Mouse (Mus musculus) forebrain, embryonic 14.5 days (tissue): ENCODE data around the gene Bach1. TPM values are rescaled to one million over a fixed set of nuclear protein-coding genes. Genes with fewer than 3 reads are reported as not detected.
"Not testable (repeated sequence)": the region's sequence is repeated elsewhere in the genome, so short reads cannot be mapped to it uniquely, and the experiment has no call there.

Experiments
- ATAC-seq: fragments of 200-750 bp; cut with Nextera tagmentation; 2 replicates; pipeline ENCODE4 v1.8.0; 2017; ENCODE audit warnings: mild to moderate bottlenecking, moderate library complexity
- DNase-seq: peaks from one replicate; pipeline ENCODE4 v3.0.0-alpha.2; 2015; ENCODE audit warnings: low spot score
- H3K27ac ChIP-seq: fragments of 300-500 bp; sonication (generic); 2 replicates; pipeline ENCODE4 v1.5.1; 2014; ENCODE audit warnings: low read depth, mild to moderate bottlenecking, control low read depth, low read length, moderate library complexity
- H3K27me3 ChIP-seq: fragments of 300-500 bp; sonication (generic); replicated peaks from 2 replicates; pipeline ENCODE4 v1.6.1; 2014; ENCODE audit warnings: low read length, control low read depth, mixed read lengths; ENCODE audit not compliant: control insufficient read depth, insufficient read depth
- H3K36me3 ChIP-seq: fragments of 300-500 bp; sonication (generic); 2 replicates; pipeline ENCODE4 v1.6.1; 2014; ENCODE audit warnings: low read length, control low read depth; ENCODE audit not compliant: control insufficient read depth, insufficient read depth
- H3K4me1 ChIP-seq: fragments of 300-500 bp; sonication (generic); 2 replicates; pipeline ENCODE4 v1.6.1; 2014; ENCODE audit warnings: antibody characterized with exemption, low read length, control low read depth; ENCODE audit not compliant: control insufficient read depth, insufficient read depth
- H3K4me2 ChIP-seq: fragments of 300-500 bp; sonication (generic); 2 replicates; pipeline ENCODE4 v1.6.1; 2014; ENCODE audit warnings: mild to moderate bottlenecking, control low read depth, low read length
- H3K4me3 ChIP-seq: fragments of 300-500 bp; sonication (generic); 2 replicates; pipeline ENCODE4 v1.5.1; 2014; ENCODE audit warnings: low read depth, low read length, control low read depth
- H3K9ac ChIP-seq: fragments of 300-500 bp; sonication (generic); 2 replicates; pipeline ENCODE4 v1.6.1; 2014; ENCODE audit warnings: mild to moderate bottlenecking, low read length, control low read depth, moderate library complexity
- H3K9me3 ChIP-seq: fragments of 300-500 bp; sonication (generic); replicated peaks from 2 replicates; pipeline ENCODE4 v1.6.1; 2016; ENCODE audit warnings: low read length, control low read depth, mixed read lengths; ENCODE audit not compliant: control insufficient read depth
- WGBS: fragments of 180-500 bp; shearing (Covaris S2); extraction: QIAGEN DNeasy Blood & Tissue Kit; methylation state at CpG from one replicate; pipeline ENCODE4 v1.1.7; 2014; 5-methylcytosine and 5-hydroxymethylcytosine counted together
- polyA plus RNA-seq: library from polyadenylated mRNA; unstranded; fragments of >200 nt; fragmentation: Nextera tagmentation; extraction: Ambion mirVana; gene quantifications from 2 replicates; pipeline ENCODE4 v1.2.1, GENCODE M21; 2014

Bach1 gene
- polyA plus RNA-seq, 1 experiment from 2014 or later, result 17.2 TPM

- 83% methylated on average over 12 of the region's 12 CpGs for WGBS
- H3K36me3 ChIP-seq, result no peaks in the 10 kb centered on the region
Measured at GRCm38 (mm10) chr16:87671336-87671735, 27.4 kb upstream of the Bach1 start.

GRCm38 (mm10) chr16:87673155-87673554, 25.6 kb upstream of the Bach1 start:
- ATAC-seq (no peak), DNase-seq (no peak)
- Histone ChIP-seq H3K27me3 (no peaks in the 10 kb centered on the region), H3K36me3 (no peaks in the 10 kb centered on the region), H3K27ac (no peak overlapping the region), H3K4me3 (no peak overlapping the region), H3K9ac (no peak overlapping the region), H3K4me1 (no peaks in the 10 kb centered on the region), H3K4me2 (no peak overlapping the region), H3K9me3 (no peaks in the 10 kb centered on the region)
- WGBS, result 90% methylated on average over 7 of the region's 7 CpGs

More at GRCm38 (mm10) chr16:87671336-87671735, 27.4 kb upstream of the Bach1 start:
- no peak overlapping the region for H3K4me2 ChIP-seq
- no peak overlapping the region for H3K4me3 ChIP-seq
- no peaks in the 10 kb centered on the region for H3K9me3 ChIP-seq
- no peak overlapping the region for H3K9ac ChIP-seq
- no peaks in the 10 kb centered on the region for H3K4me1 ChIP-seq
- DNase-seq (no peak), ATAC-seq (no peak)
- no peak overlapping the region for H3K27ac ChIP-seq
- no peaks in the 10 kb centered on the region for H3K27me3 ChIP-seq

- H3K27ac ChIP-seq, result no peak overlapping the region
- no peak for DNase-seq
- no peaks in the 10 kb centered on the region for H3K4me1 ChIP-seq
- WGBS, result 82% methylated on average over 10 of the region's 10 CpGs
- no peak overlapping the region for H3K4me2 ChIP-seq
- no peaks in the 10 kb centered on the region for H3K36me3 ChIP-seq
- ATAC-seq, result no peak
- no peak overlapping the region for H3K9ac ChIP-seq
- no peaks in the 10 kb centered on the region for H3K9me3 ChIP-seq
- H3K27me3 ChIP-seq, result no peaks in the 10 kb centered on the region
- H3K4me3 ChIP-seq, result no peak overlapping the region
Measured at GRCm38 (mm10) chr16:87676182-87676581, 22.6 kb upstream of the Bach1 start.

- Histone ChIP-seq H3K4me1 (no peaks in the 10 kb centered on the region), H3K27me3 (no peaks in the 10 kb centered on the region), H3K4me2 (no peak overlapping the region), H3K27ac (no peak overlapping the region), H3K4me3 (no peak overlapping the region), H3K9ac (no peak overlapping the region), H3K9me3 (no peaks in the 10 kb centered on the region), H3K36me3 (no peaks in the 10 kb centered on the region)
- WGBS, result 73% methylated on average over 11 of the region's 11 CpGs
- DNase-seq, result no peak
- no peak for ATAC-seq
Measured at GRCm38 (mm10) chr16:87678667-87679066, 20.1 kb upstream of the Bach1 start.

GRCm38 (mm10) chr16:87680912-87681634, 17.7 kb upstream of the Bach1 start:
- H3K9me3 ChIP-seq, result no peaks in the 10 kb centered on the region
- H3K27me3 ChIP-seq, result no peaks in the 10 kb centered on the region
- no peak overlapping the region for H3K4me2 ChIP-seq
- DNase-seq, result no peak
- ATAC-seq, result no peak
- H3K27ac ChIP-seq, result no peak overlapping the region
- H3K4me1 ChIP-seq, result no peaks in the 10 kb centered on the region
- 92% methylated on average over 9 of the region's 9 CpGs for WGBS
- H3K36me3 ChIP-seq, result no peaks in the 10 kb centered on the region
- no peak overlapping the region for H3K4me3 ChIP-seq
- H3K9ac ChIP-seq, result no peak overlapping the region

GRCm38 (mm10) chr16:87681848-87682247, 16.9 kb upstream of the Bach1 start:
- Histone ChIP-seq H3K9ac (no peak overlapping the region), H3K9me3 (no peaks in the 10 kb centered on the region), H3K36me3 (no peaks in the 10 kb centered on the region), H3K4me2 (no peak overlapping the region), H3K27me3 (no peaks in the 10 kb centered on the region), H3K27ac (no peak overlapping the region), H3K4me3 (no peak overlapping the region), H3K4me1 (no peaks in the 10 kb centered on the region)
- ATAC-seq, result no peak
- DNase-seq, result no peak
- WGBS, result 63% methylated on average over 3 of the region's 3 CpGs

- Histone ChIP-seq H3K27me3 (no peaks in the 10 kb centered on the region), H3K27ac (no peak overlapping the region), H3K9me3 (no peaks in the 10 kb centered on the region), H3K9ac (no peak overlapping the region), H3K4me3 (no peak overlapping the region), H3K4me1 (no peaks in the 10 kb centered on the region), H3K4me2 (no peak overlapping the region), H3K36me3 (no peaks in the 10 kb centered on the region)
- DNase-seq (no peak), ATAC-seq (no peak)
- 89% methylated on average over 1 of the region's 1 CpGs for WGBS
Measured at GRCm38 (mm10) chr16:87686458-87686857, 12.3 kb upstream of the Bach1 start.

- WGBS, result 83% methylated on average over 3 of the region's 3 CpGs
- Histone ChIP-seq H3K36me3 (no peaks in the 10 kb centered on the region), H3K27ac (no peak overlapping the region), H3K4me3 (no peak overlapping the region), H3K4me1 (no peaks in the 10 kb centered on the region), H3K27me3 (no peaks in the 10 kb centered on the region), H3K9ac (no peak overlapping the region), H3K4me2 (no peak overlapping the region), H3K9me3 (no peaks in the 10 kb centered on the region)
- DNase-seq (no peak), ATAC-seq (no peak)
Measured at GRCm38 (mm10) chr16:87687346-87687745, 11.4 kb upstream of the Bach1 start.

GRCm38 (mm10) chr16:87688328-87688727, 10.4 kb upstream of the Bach1 start:
- not testable (repeated sequence) for H3K4me2 ChIP-seq, H3K4me3 ChIP-seq, H3K36me3 ChIP-seq, H3K4me1 ChIP-seq, ATAC-seq, H3K9me3 ChIP-seq, H3K27me3 ChIP-seq, DNase-seq, H3K9ac ChIP-seq, H3K27ac ChIP-seq
- 96% methylated on average over 3 of the region's 3 CpGs for WGBS
